In genomic region chr4:110290544-110291095, GRCm38 (mm10) we compare ENCODE assay signal across 9 mouse cellular contexts.
DNase-seq lines count a peak whose midpoint lies in the region; ATAC-seq and TF ChIP-seq lines count a peak whose summit lies in the region.
"Had no signal": no experiment of that assay in that cellular context is flagged by ENCODE, and none has a peak within 500 bp of the region (broad histone marks: within the 10 kb centered on the region; RNA-seq: fewer than 3 reads in every experiment).

No protein-coding gene starts in this region.

- H3K27me3 ChIP-seq in CH12.LX (replicated peaks) = peaks cover 2% of the 10 kb centered on the region
- no peaks in the 10 kb centered on the region for H3K27me3 ChIP-seq in forebrain, embryonic 10.5 days (ENCODE audit: poor library complexity, severe bottlenecking)
- no peaks in the 10 kb centered on the region for H3K27me3 ChIP-seq in liver, embryonic 11.5 days (replicated peaks; ENCODE audit: control insufficient read depth, insufficient read depth, low read length)
- H3K27me3 ChIP-seq in kidney, embryonic 15.5 days = no peaks in the 10 kb centered on the region

- H3K27ac ChIP-seq in CH12.LX (ENCODE audit: insufficient read depth, low read depth) = no peak overlapping the region
- H3K27ac ChIP-seq in forebrain, embryonic 10.5 days = peak overlapping the region; percentile 67; the same call in 1 of the 2 replicates
- no peak overlapping the region for H3K27ac ChIP-seq in liver, embryonic 11.5 days (ENCODE audit: low read depth, low read length)
- H3K27ac ChIP-seq in kidney, embryonic 15.5 days = no peak overlapping the region

- peaks cover 0 to 4% of the 10 kb centered on the region in 2 experiments; a peak in 3 of 4 replicates for H3K4me1 ChIP-seq in CH12.LX (ENCODE audit: control insufficient read depth in 1 of 2, insufficient read depth in 2 of 2)
- peaks cover 69% of the 10 kb centered on the region for H3K4me1 ChIP-seq in forebrain, embryonic 10.5 days
- H3K4me1 ChIP-seq in liver, embryonic 11.5 days (replicated peaks; ENCODE audit: control insufficient read depth, insufficient read depth, low read length) = no peaks in the 10 kb centered on the region
- peaks cover 16% of the 10 kb centered on the region for H3K4me1 ChIP-seq in kidney, embryonic 15.5 days

- no peak overlapping the region for H3K4me3 ChIP-seq in CH12.LX (replicated peaks in 1 of 3; ENCODE audit: low read depth in 2 of 3, low read length in 2 of 3, poor library complexity in 1 of 3)
- no peak overlapping the region; the same call in 1 of the 2 replicates for H3K4me3 ChIP-seq in forebrain, embryonic 10.5 days
- no peak overlapping the region for H3K4me3 ChIP-seq in liver, embryonic 11.5 days (ENCODE audit: low read depth, low read length)
- no peak overlapping the region for H3K4me3 ChIP-seq in kidney, embryonic 15.5 days (replicated peaks)

- H3K4me2 ChIP-seq in CH12.LX (ENCODE audit: insufficient read depth, low read depth, poor library complexity, severe bottlenecking) = no peak overlapping the region
- no peak overlapping the region for H3K4me2 ChIP-seq in liver, embryonic 11.5 days
- H3K4me2 ChIP-seq in kidney, embryonic 15.5 days = no peak overlapping the region

- no peak for TF ChIP-seq RAD21 in CH12.LX (IDR thresholded peaks at IDR 0.05; ENCODE audit: low read depth, low read length)

- no peaks in the 10 kb centered on the region for H3K36me3 ChIP-seq in CH12.LX (replicated peaks in 1 of 2; ENCODE audit: control insufficient read depth in 1 of 2, insufficient read depth in 1 of 2, low read length in 1 of 2)
- H3K36me3 ChIP-seq in forebrain, embryonic 10.5 days (replicated peaks) = no peaks in the 10 kb centered on the region
- H3K36me3 ChIP-seq in liver, embryonic 11.5 days (ENCODE audit: control insufficient read depth, insufficient read depth, low read length) = no peaks in the 10 kb centered on the region
- no peaks in the 10 kb centered on the region for H3K36me3 ChIP-seq in kidney, embryonic 15.5 days

- TF ChIP-seq CTCF in CH12.LX (conservative IDR thresholded peaks at IDR 0.05 in 1 of 2, IDR thresholded peaks at IDR 0.05 in 1 of 2; ENCODE audit: low read depth in 2 of 2, low read length in 2 of 2) = peak in 1 of 2 experiments; percentile 35; a peak in 2 of 4 replicates

- H3K9me3 ChIP-seq in CH12.LX (replicated peaks; ENCODE audit: low read length) = no peaks in the 10 kb centered on the region
- no peaks in the 10 kb centered on the region for H3K9me3 ChIP-seq in forebrain, embryonic 10.5 days
- H3K9me3 ChIP-seq in liver, embryonic 11.5 days (ENCODE audit: control insufficient read depth, low read length) = no peaks in the 10 kb centered on the region
- no peaks in the 10 kb centered on the region for H3K9me3 ChIP-seq in kidney, embryonic 15.5 days (replicated peaks)

- dilution Hi-C loops in CH12.LX (cut with MboI; ENCODE audit: extremely low pct_ligation_motif_present, extremely low pct_unique_long_range_greater_than_20kb, low sequenced_read_pairs) = no loop called here

- DNase-seq in CH12.LX (ENCODE audit: extremely low read depth) = peak; percentile 5
- DNase-seq in brain, adult 2 months (ENCODE audit: low read depth, low spot score) = peak; percentile 83
- no peak for DNase-seq in forebrain, embryonic 10.5 days (ENCODE audit: extremely low spot score, low spot score)
- DNase-seq in mesoderm, embryonic 11.5 days (ENCODE audit: low read depth, low spot score) = peak; percentile 45
- no peak for DNase-seq in liver, embryonic 11.5 days (ENCODE audit: low spot score)
- DNase-seq in urinary bladder, postnatal 36 days (ENCODE audit: low spot score in 2 of 2) = no peak
- DNase-seq: kidney, postnatal 10 days had no signal

- no peak for TF ChIP-seq POLR2A in CH12.LX (IDR thresholded peaks at IDR 0.05; ENCODE audit: low read depth, low read length)

- no peak for ATAC-seq in liver, embryonic 11.5 days (replicated peaks; ENCODE audit: low FRiP score)
- no peak for ATAC-seq in kidney, embryonic 15.5 days (replicated peaks; ENCODE audit: low FRiP score)
- ATAC-seq in megakaryocyte, adult 5-6 weeks (ENCODE audit: poor library complexity, severe bottlenecking) = no peak

- no peaks in the 10 kb centered on the region for H3K79me2 ChIP-seq in CH12.LX (replicated peaks; ENCODE audit: control insufficient read depth, extremely low read depth, insufficient read depth, poor library complexity, severe bottlenecking)

- WGBS in forebrain, embryonic 10.5 days = 80% methylated on average over 7 of the region's 7 CpGs
- WGBS in liver, embryonic 11.5 days = 76% methylated on average over 7 of the region's 7 CpGs
- WGBS in kidney, embryonic 15.5 days = 74% methylated on average over 7 of the region's 7 CpGs

- H3K9ac ChIP-seq in CH12.LX (ENCODE audit: insufficient read depth, low read depth) = no peak overlapping the region
- no peak overlapping the region for H3K9ac ChIP-seq in liver, embryonic 11.5 days (ENCODE audit: low read depth, low read length)
- H3K9ac ChIP-seq in kidney, embryonic 15.5 days = no peak overlapping the region

- no peak for TF ChIP-seq EP300 in CH12.LX (IDR thresholded peaks at IDR 0.05; ENCODE audit: low read length)

- in situ Hi-C loops in CH12.LX (cut with MboI; ENCODE audit: low pct_ligation_motif_present, low pct_unique_long_range_greater_than_20kb, low sequenced_read_pairs) = no loop called here

TF ChIP-seq in CH12.LX, 34 proteins besides CTCF, POLR2A, EP300 and RAD21:
- no peak for TF ChIP-seq GABPA (IDR thresholded peaks at IDR 0.05; ENCODE audit: insufficient replicate concordance, low read depth, low read length)
- no peak for TF ChIP-seq PAX5 (IDR thresholded peaks at IDR 0.05; ENCODE audit: low read length)
- no peak for TF ChIP-seq ZC3H11A (IDR thresholded peaks at IDR 0.05; ENCODE audit: low read depth, low read length)
- no peak for TF ChIP-seq TCF12 (IDR thresholded peaks at IDR 0.05; ENCODE audit: low read depth, low read length)
- TF ChIP-seq MXI1 (IDR thresholded peaks at IDR 0.05; ENCODE audit: low read depth, low read length) = no peak
- no peak for TF ChIP-seq NELFE (IDR thresholded peaks at IDR 0.05; ENCODE audit: low read depth, low read length)
- no peak for TF ChIP-seq TBP (conservative IDR thresholded peaks at IDR 0.05; ENCODE audit: low read depth, low read length)
- TF ChIP-seq POLR2AphosphoS2 (IDR thresholded peaks at IDR 0.05; ENCODE audit: low read depth, low read length) = no peak
- no peak for TF ChIP-seq RCOR1 (conservative IDR thresholded peaks at IDR 0.05; ENCODE audit: low read depth, low read length)
- TF ChIP-seq SMC3 (IDR thresholded peaks at IDR 0.05; ENCODE audit: low read depth, low read length) = no peak
- TF ChIP-seq ZMIZ1 (IDR thresholded peaks at IDR 0.05; ENCODE audit: low read depth, low read length) = no peak
- TF ChIP-seq ELF1 (IDR thresholded peaks at IDR 0.05; ENCODE audit: low read depth, low read length) = no peak

Comparison
In these comparisons a context has a peak if more than half of its experiments do, and no peak if none do; other contexts are left out.
1. DNase-seq: peak in CH12.LX (single experiment), brain, adult 2 months (single experiment) and mesoderm, embryonic 11.5 days (single experiment); none in forebrain, embryonic 10.5 days (single experiment), liver, embryonic 11.5 days (single experiment) and urinary bladder, postnatal 36 days (0 of 2).